Mouse (Mus musculus) MEL (cell line): ENCODE measurements around the gene Gabbr1.

Source experiments
- CTCF ChIP-seq, 3 experiments: IDR thresholded peaks in 2 of 3; conservative IDR thresholded peaks in 1 of 3; 2 replicates each; pipeline ENCODE4 v1.5.1; 2011 to 2012; ENCODE audit warnings: low read length in 3 of 3, low read depth in 2 of 3, mild to moderate bottlenecking in 2 of 3, improper control_type of control experiment in 1 of 3, inconsistent platforms in 1 of 3, mixed read lengths in 1 of 3, moderate library complexity in 1 of 3; ENCODE audit not compliant: control insufficient read depth in 1 of 3, insufficient read depth in 1 of 3, poor library complexity in 1 of 3, severe bottlenecking in 1 of 3
- GATA1 ChIP-seq: IDR thresholded peaks from 2 replicates; pipeline ENCODE4 v1.6.1; 2011; ENCODE audit warnings: low read depth, low read length, improper control_type of control experiment
- HCFC1 ChIP-seq: IDR thresholded peaks from 2 replicates; pipeline ENCODE4 v1.6.1; 2012; ENCODE audit warnings: low read depth, mild to moderate bottlenecking, inconsistent platforms, low read length, improper control_type of control experiment, moderate library complexity
- MAFK ChIP-seq: IDR thresholded peaks from 2 replicates; pipeline ENCODE4 v1.6.1; 2011; ENCODE audit warnings: low read depth, mild to moderate bottlenecking, low read length, improper control_type of control experiment, borderline replicate concordance
- MYB ChIP-seq: IDR thresholded peaks from 2 replicates; pipeline ENCODE4 v1.6.1; 2011; ENCODE audit warnings: mild to moderate bottlenecking, low read depth, low read length, improper control_type of control experiment
- NRF1 ChIP-seq: IDR thresholded peaks from 2 replicates; pipeline ENCODE4 v1.6.1; 2014; ENCODE audit warnings: low read depth, mild to moderate bottlenecking, inconsistent platforms, low read length, improper control_type of control experiment, moderate library complexity; ENCODE audit not compliant: poor library complexity, insufficient read depth, severe bottlenecking
- POLR2A ChIP-seq, 2 experiments: IDR thresholded peaks; 2 replicates each; pipeline ENCODE4 v1.6.1; 2011 to 2012; ENCODE audit warnings: low read length in 2 of 2, mild to moderate bottlenecking in 2 of 2, control low read depth in 1 of 2, improper control_type of control experiment in 1 of 2, low read depth in 1 of 2, moderate library complexity in 1 of 2; ENCODE audit not compliant: control insufficient read depth in 1 of 2, insufficient read depth in 1 of 2, poor library complexity in 1 of 2
- POLR2AphosphoS2 ChIP-seq: IDR thresholded peaks from 2 replicates; pipeline ENCODE4 v1.6.1; 2011; ENCODE audit warnings: low read length, improper control_type of control experiment
- SMC3 ChIP-seq: IDR thresholded peaks from 2 replicates; pipeline ENCODE4 v1.6.1; 2011; ENCODE audit warnings: low read depth, low read length, improper control_type of control experiment
- ZNF384 ChIP-seq: IDR thresholded peaks from 2 replicates; pipeline ENCODE4 v1.6.1; 2012; ENCODE audit warnings: low read depth, mild to moderate bottlenecking, inconsistent platforms, low read length, improper control_type of control experiment

- TF ChIP-seq CTCF (IDR thresholded peaks at IDR 0.05 in 2 of 3, conservative IDR thresholded peaks at IDR 0.05 in 1 of 3; ENCODE audit: control insufficient read depth in 1 of 3, insufficient read depth in 1 of 3, low read depth in 2 of 3, low read length in 3 of 3, poor library complexity in 1 of 3, severe bottlenecking in 1 of 3) = no peak
- no peak for TF ChIP-seq MAFK
- TF ChIP-seq HCFC1 = no peak
- TF ChIP-seq NRF1 = no peak
- TF ChIP-seq MYB = no peak
- no peak for TF ChIP-seq POLR2AphosphoS2
- TF ChIP-seq ZNF384 = no peak
- no peak for TF ChIP-seq POLR2A (IDR thresholded peaks at IDR 0.05; ENCODE audit: control insufficient read depth in 1 of 2, insufficient read depth in 1 of 2, low read depth in 1 of 2, low read length in 2 of 2, poor library complexity in 1 of 2)
- TF ChIP-seq GATA1 = no peak
- no peak for TF ChIP-seq SMC3
Measured at GRCm38 (mm10) chr17:36998477-36998876, 47.3 kb upstream of the Gabbr1 start.
